Mouse (Mus musculus) kidney, embryonic 15.5 days (tissue): ENCODE measurements around the gene Prkaa2. TPM values are rescaled to one million over a fixed set of nuclear protein-coding genes. Genes with fewer than 3 reads are reported as not detected.

Source experiments
- ATAC-seq: fragments of 200-750 bp; cut with Nextera tagmentation; replicated peaks from 2 replicates; pipeline ENCODE4 v1.8.0; 2017; ENCODE audit warnings: moderate TSS enrichment; ENCODE audit not compliant: low FRiP score
- H3K27ac ChIP-seq: fragments of 300-500 bp; sonication (generic); 2 replicates; pipeline ENCODE4 v1.5.1; 2015; ENCODE audit warnings: mild to moderate bottlenecking, inconsistent platforms
- H3K27me3 ChIP-seq: fragments of 300-500 bp; sonication (generic); 2 replicates; pipeline ENCODE4 v1.6.1; 2015; ENCODE audit warnings: inconsistent platforms
- H3K36me3 ChIP-seq: fragments of 300-500 bp; sonication (generic); 2 replicates; pipeline ENCODE4 v1.6.1; 2015; ENCODE audit warnings: inconsistent platforms
- H3K4me1 ChIP-seq: fragments of 300-500 bp; sonication (generic); 2 replicates; pipeline ENCODE4 v1.6.1; 2015; ENCODE audit warnings: inconsistent platforms
- H3K4me2 ChIP-seq: fragments of 300-500 bp; sonication (generic); 2 replicates; pipeline ENCODE4 v1.6.1; 2015; ENCODE audit warnings: moderate library complexity, mild to moderate bottlenecking, inconsistent platforms
- H3K4me3 ChIP-seq: fragments of 300-500 bp; sonication (generic); replicated peaks from 2 replicates; pipeline ENCODE4 v1.5.1; 2015; ENCODE audit warnings: mild to moderate bottlenecking, inconsistent platforms
- H3K9ac ChIP-seq: fragments of 300-500 bp; sonication (generic); 2 replicates; pipeline ENCODE4 v1.6.1; 2015; ENCODE audit warnings: mild to moderate bottlenecking, inconsistent platforms
- H3K9me3 ChIP-seq: fragments of 300-500 bp; sonication (generic); replicated peaks from 2 replicates; pipeline ENCODE4 v1.6.1; 2016; ENCODE audit warnings: inconsistent platforms
- WGBS: fragments of 180-500 bp; shearing (Covaris S2); methylation state at CpG from one replicate; pipeline ENCODE4 v1.1.7; 2015; ENCODE audit warnings: mixed read lengths; 5-methylcytosine and 5-hydroxymethylcytosine counted together
- polyA plus RNA-seq: library from polyadenylated mRNA; unstranded; fragments of >200 nt; fragmentation: Nextera tagmentation; extraction: Ambion mirVana; gene quantifications from 2 replicates; pipeline ENCODE4 v1.2.1, GENCODE M21; 2015

The Prkaa2 gene
- polyA plus RNA-seq, 1 experiment from 2014 or later, result 6.1 TPM

GRCm38 (mm10) chr4:105107943-105108640, 1.6 kb downstream of the Prkaa2 start:
- ATAC-seq, result no peak
- H3K27ac ChIP-seq, result peak overlapping the region; percentile 37; the same call in 1 of the 2 replicates
- H3K4me3 ChIP-seq, result peak overlapping the region; percentile 76
- no peaks in the 10 kb centered on the region for H3K9me3 ChIP-seq
- H3K4me1 ChIP-seq, result peaks cover 15% of the 10 kb centered on the region
- no peaks in the 10 kb centered on the region for H3K36me3 ChIP-seq
- H3K27me3 ChIP-seq, result peaks cover 22% of the 10 kb centered on the region
- 69% methylated on average over 12 of the region's 12 CpGs for WGBS
- H3K9ac ChIP-seq, result no peak overlapping the region
- peak overlapping the region; percentile 98 for H3K4me2 ChIP-seq

- no peak overlapping the region for H3K27ac ChIP-seq
- peaks cover 17% of the 10 kb centered on the region for H3K27me3 ChIP-seq
- no peak overlapping the region for H3K4me2 ChIP-seq
- 85% methylated on average over 6 of the region's 6 CpGs for WGBS
- no peaks in the 10 kb centered on the region for H3K9me3 ChIP-seq
- no peaks in the 10 kb centered on the region for H3K36me3 ChIP-seq
- H3K4me1 ChIP-seq, result peaks cover 6% of the 10 kb centered on the region; the same call in 1 of the 2 replicates
- H3K4me3 ChIP-seq, result no peak overlapping the region
- no peak overlapping the region for H3K9ac ChIP-seq
- no peak for ATAC-seq
Measured at GRCm38 (mm10) chr4:105104099-105104872, 5.4 kb downstream of the Prkaa2 start.

GRCm38 (mm10) chr4:105101337-105101688, 8.4 kb downstream of the Prkaa2 start:
- Histone ChIP-seq H3K27ac (no peak overlapping the region), H3K27me3 (no peaks in the 10 kb centered on the region), H3K9me3 (no peaks in the 10 kb centered on the region), H3K4me1 (no peaks in the 10 kb centered on the region), H3K9ac (no peak overlapping the region), H3K4me3 (no peak overlapping the region), H3K4me2 (no peak overlapping the region), H3K36me3 (no peaks in the 10 kb centered on the region)
- ATAC-seq, result no peak
- 76% methylated on average over 4 of the region's 4 CpGs for WGBS

- Histone ChIP-seq H3K9me3 (no peaks in the 10 kb centered on the region), H3K4me3 (no peak overlapping the region), H3K9ac (no peak overlapping the region), H3K27ac (no peak overlapping the region), H3K4me2 (no peak overlapping the region), H3K27me3 (no peaks in the 10 kb centered on the region), H3K4me1 (no peaks in the 10 kb centered on the region), H3K36me3 (no peaks in the 10 kb centered on the region)
- ATAC-seq, result no peak
- WGBS, result 57% methylated on average over 5 of the region's 5 CpGs
Measured at GRCm38 (mm10) chr4:105100508-105101336, 9.0 kb downstream of the Prkaa2 start.

GRCm38 (mm10) chr4:105098660-105099059, 11.0 kb downstream of the Prkaa2 start:
- Histone ChIP-seq H3K9me3 (no peaks in the 10 kb centered on the region), H3K4me3 (no peak overlapping the region), H3K4me1 (no peaks in the 10 kb centered on the region), H3K27ac (no peak overlapping the region), H3K36me3 (no peaks in the 10 kb centered on the region), H3K27me3 (no peaks in the 10 kb centered on the region), H3K9ac (no peak overlapping the region), H3K4me2 (no peak overlapping the region)
- no peak for ATAC-seq
- WGBS, result 92% methylated on average over 7 of the region's 7 CpGs

- Histone ChIP-seq H3K9ac (no peak overlapping the region), H3K27me3 (no peaks in the 10 kb centered on the region), H3K27ac (no peak overlapping the region), H3K9me3 (no peaks in the 10 kb centered on the region), H3K4me1 (no peaks in the 10 kb centered on the region), H3K4me3 (no peak overlapping the region), H3K4me2 (no peak overlapping the region), H3K36me3 (no peaks in the 10 kb centered on the region)
- WGBS, result 74% methylated on average over 8 of the region's 8 CpGs
- no peak for ATAC-seq
Measured at GRCm38 (mm10) chr4:105098158-105098557, 11.5 kb downstream of the Prkaa2 start.

- WGBS, result 74% methylated on average over 5 of the region's 5 CpGs
- no peak overlapping the region for H3K4me2 ChIP-seq
- ATAC-seq, result no peak
- no peak overlapping the region for H3K27ac ChIP-seq
- H3K9ac ChIP-seq, result no peak overlapping the region
- no peaks in the 10 kb centered on the region for H3K9me3 ChIP-seq
- H3K27me3 ChIP-seq, result no peaks in the 10 kb centered on the region
- H3K4me3 ChIP-seq, result no peak overlapping the region
- no peaks in the 10 kb centered on the region for H3K4me1 ChIP-seq
- H3K36me3 ChIP-seq, result no peaks in the 10 kb centered on the region
Measured at GRCm38 (mm10) chr4:105095316-105095715, 14.4 kb downstream of the Prkaa2 start.

GRCm38 (mm10) chr4:105093951-105094350, 15.7 kb downstream of the Prkaa2 start:
- no peaks in the 10 kb centered on the region for H3K9me3 ChIP-seq
- H3K9ac ChIP-seq, result no peak overlapping the region
- 94% methylated on average over 1 of the region's 1 CpGs for WGBS
- H3K4me2 ChIP-seq, result no peak overlapping the region
- no peak for ATAC-seq
- no peaks in the 10 kb centered on the region for H3K27me3 ChIP-seq
- H3K4me3 ChIP-seq, result no peak overlapping the region
- H3K27ac ChIP-seq, result no peak overlapping the region
- no peaks in the 10 kb centered on the region for H3K36me3 ChIP-seq
- H3K4me1 ChIP-seq, result no peaks in the 10 kb centered on the region

GRCm38 (mm10) chr4:105090417-105090816, 19.3 kb downstream of the Prkaa2 start:
- no peak overlapping the region for H3K9ac ChIP-seq
- H3K4me2 ChIP-seq, result no peak overlapping the region
- no peaks in the 10 kb centered on the region for H3K36me3 ChIP-seq
- no peak overlapping the region for H3K27ac ChIP-seq
- no peaks in the 10 kb centered on the region for H3K9me3 ChIP-seq
- ATAC-seq, result no peak
- no peaks in the 10 kb centered on the region for H3K4me1 ChIP-seq
- WGBS, result 80% methylated on average over 5 of the region's 5 CpGs
- no peak overlapping the region for H3K4me3 ChIP-seq
- H3K27me3 ChIP-seq, result no peaks in the 10 kb centered on the region

GRCm38 (mm10) chr4:105089386-105089785, 20.3 kb downstream of the Prkaa2 start:
- Histone ChIP-seq H3K9ac (no peak overlapping the region), H3K36me3 (no peaks in the 10 kb centered on the region), H3K27me3 (no peaks in the 10 kb centered on the region), H3K9me3 (no peaks in the 10 kb centered on the region), H3K4me3 (no peak overlapping the region), H3K4me2 (no peak overlapping the region), H3K27ac (no peak overlapping the region), H3K4me1 (no peaks in the 10 kb centered on the region)
- no peak for ATAC-seq
- 95% methylated on average over 7 of the region's 7 CpGs for WGBS

- H3K27me3 ChIP-seq, result no peaks in the 10 kb centered on the region
- no peak for ATAC-seq
- no peaks in the 10 kb centered on the region for H3K36me3 ChIP-seq
Measured at GRCm38 (mm10) chr4:105088671-105089070, 21.0 kb downstream of the Prkaa2 start.

GRCm38 (mm10) chr4:105076152-105076551, 33.5 kb downstream of the Prkaa2 start:
- Histone ChIP-seq H3K27ac (peak overlapping the region; percentile 23; the same call in 1 of the 2 replicates), H3K9ac (no peak overlapping the region), H3K9me3 (no peaks in the 10 kb centered on the region), H3K4me3 (no peak overlapping the region), H3K4me1 (no peaks in the 10 kb centered on the region), H3K36me3 (no peaks in the 10 kb centered on the region), H3K4me2 (no peak overlapping the region), H3K27me3 (no peaks in the 10 kb centered on the region)
- no peak; the same call in 1 of the 2 replicates for ATAC-seq
- 78% methylated on average over 6 of the region's 6 CpGs for WGBS

More at GRCm38 (mm10) chr4:105088671-105089070, 21.0 kb downstream of the Prkaa2 start:
- Histone ChIP-seq H3K4me1 (no peaks in the 10 kb centered on the region), H3K4me2 (no peak overlapping the region), H3K27ac (no peak overlapping the region), H3K9me3 (no peaks in the 10 kb centered on the region), H3K9ac (no peak overlapping the region), H3K4me3 (no peak overlapping the region)
- 73% methylated on average over 2 of the region's 2 CpGs for WGBS
